Mouse (Mus musculus): ENCODE measurements around the gene Aatf. TPM values are rescaled to one million over a fixed set of nuclear protein-coding genes. Genes with fewer than 3 reads are reported as not detected.

The Aatf gene
- polyA plus RNA-seq, 1 experiment from 2014 or later, result 55.3 TPM

DNA sequence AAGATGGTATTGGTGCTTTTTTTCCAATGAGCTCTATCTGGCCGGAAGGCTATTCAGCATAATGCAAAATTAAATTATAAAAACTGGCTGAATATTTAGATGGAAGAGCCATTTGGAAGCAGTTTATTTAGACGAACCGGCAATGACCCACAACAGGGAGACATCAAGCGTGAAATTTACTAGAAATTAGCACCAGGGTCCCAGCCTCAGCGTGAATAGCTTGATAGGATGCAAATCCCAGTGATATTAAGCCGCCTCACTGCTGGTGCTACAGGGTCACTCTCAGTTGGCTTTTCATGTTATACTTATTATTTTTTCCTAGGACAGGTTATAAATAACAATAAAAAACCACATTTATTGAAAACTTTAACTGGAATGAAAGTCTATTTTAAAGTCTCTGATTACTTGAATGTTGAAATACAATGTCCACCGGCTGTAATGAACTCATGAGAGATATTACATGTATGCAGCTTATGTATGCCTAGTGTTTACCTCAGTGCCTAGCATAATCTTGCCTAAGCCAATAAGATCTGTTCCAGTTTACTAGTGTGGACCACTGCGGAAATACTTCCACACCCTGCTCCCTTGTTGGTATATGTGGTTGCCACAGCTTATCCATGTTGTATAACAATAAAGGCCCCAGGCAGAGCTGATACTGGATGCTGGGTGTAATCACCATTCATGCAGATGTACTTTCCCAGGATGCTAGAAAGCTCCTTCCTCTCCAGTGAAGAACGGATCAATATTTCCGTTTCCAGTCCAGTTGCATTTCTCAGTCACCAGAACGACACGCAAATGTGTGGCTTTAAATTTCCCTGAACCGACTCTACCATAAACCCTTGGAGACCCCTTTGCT is 136.6 kb downstream of the Aatf start:
- Histone ChIP-seq H3K27ac (ENCODE audit: low read length) (no peak overlapping the region), H3K4me1 (ENCODE audit: control insufficient read depth, insufficient read depth, low read length) (no peaks in the 10 kb centered on the region), H3K9me3 (replicated peaks; ENCODE audit: control insufficient read depth, low read length) (no peaks in the 10 kb centered on the region), H3K36me3 (ENCODE audit: control insufficient read depth, insufficient read depth, low read length) (peaks cover 4% of the 10 kb centered on the region; the same call in 1 of the 2 replicates), H3K4me2 (ENCODE audit: low read depth, low read length) (no peak overlapping the region), H3K9ac (ENCODE audit: low read length) (no peak overlapping the region), H3K4me3 (replicated peaks; ENCODE audit: low read length) (no peak overlapping the region), H3K27me3 (ENCODE audit: control insufficient read depth, insufficient read depth, low read length) (no peaks in the 10 kb centered on the region)
- WGBS, result 80% methylated on average over 13 of the region's 13 CpGs
- no peak for ATAC-seq (ENCODE audit: insufficient read depth, low FRiP score)

DNA sequence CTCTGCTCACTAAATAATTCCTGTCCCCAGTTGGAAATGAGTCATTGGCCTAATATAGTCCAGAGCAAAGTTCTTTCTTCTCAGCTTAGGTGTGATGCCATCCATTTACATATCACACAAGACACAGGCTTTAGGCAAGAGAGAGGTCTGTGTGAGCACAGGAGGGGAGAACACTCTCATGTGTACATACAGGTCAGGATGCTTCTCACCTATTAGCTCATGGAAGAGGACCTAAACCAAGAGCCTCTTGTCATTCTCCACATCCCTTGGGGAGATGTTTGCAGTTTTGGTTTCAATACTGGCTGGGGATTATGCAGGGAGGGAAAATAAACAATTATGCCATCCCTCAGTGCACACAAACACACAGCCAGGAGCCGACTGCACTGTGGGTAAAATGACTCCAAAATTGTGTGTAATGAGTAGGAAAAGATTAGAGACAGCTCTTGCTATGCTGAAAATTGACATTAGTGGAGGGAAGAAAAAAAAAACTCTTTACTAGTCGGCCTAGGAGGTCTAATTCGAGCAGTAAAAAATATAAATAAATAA is 137.3 kb downstream of the Aatf start:
- no peak for ATAC-seq (ENCODE audit: insufficient read depth, low FRiP score)
- H3K27ac ChIP-seq (ENCODE audit: low read length), result no peak overlapping the region
- WGBS, result 60% methylated on average over 3 of the region's 3 CpGs
- H3K27me3 ChIP-seq (ENCODE audit: control insufficient read depth, insufficient read depth, low read length), result no peaks in the 10 kb centered on the region
- H3K4me1 ChIP-seq (ENCODE audit: control insufficient read depth, insufficient read depth, low read length), result no peaks in the 10 kb centered on the region
- H3K9me3 ChIP-seq (replicated peaks; ENCODE audit: control insufficient read depth, low read length), result no peaks in the 10 kb centered on the region
- H3K9ac ChIP-seq (ENCODE audit: low read length), result no peak overlapping the region
- no peak overlapping the region for H3K4me2 ChIP-seq (ENCODE audit: low read depth, low read length)
- H3K36me3 ChIP-seq (ENCODE audit: control insufficient read depth, insufficient read depth, low read length), result 0 out of 2 replicates have a peak, but pooled peaks cover 2% of the 10 kb centered on the region
- no peak overlapping the region for H3K4me3 ChIP-seq (replicated peaks; ENCODE audit: low read length)

- H3K4me3 ChIP-seq (replicated peaks; ENCODE audit: low read length), result no peak overlapping the region
- no peak overlapping the region for H3K27ac ChIP-seq (ENCODE audit: low read length)
- H3K27me3 ChIP-seq (ENCODE audit: control insufficient read depth, insufficient read depth, low read length), result no peaks in the 10 kb centered on the region
- H3K4me2 ChIP-seq (ENCODE audit: low read depth, low read length), result no peak overlapping the region
- no peak for ATAC-seq (ENCODE audit: insufficient read depth, low FRiP score)
- no peaks in the 10 kb centered on the region for H3K9me3 ChIP-seq (replicated peaks; ENCODE audit: control insufficient read depth, low read length)
- H3K4me1 ChIP-seq (ENCODE audit: control insufficient read depth, insufficient read depth, low read length), result no peaks in the 10 kb centered on the region
- H3K9ac ChIP-seq (ENCODE audit: low read length), result no peak overlapping the region
- H3K36me3 ChIP-seq (ENCODE audit: control insufficient read depth, insufficient read depth, low read length), result 0 out of 2 replicates have a peak, but pooled peaks cover 2% of the 10 kb centered on the region
- 91% methylated on average over 4 of the region's 4 CpGs for WGBS
Observed at GRCm38 (mm10) chr11:84373122-84373521, 140.2 kb downstream of the Aatf start.

Other genes with a start within 250 kb of the Aatf start
- gene Lhx1, start 12.0 kb upstream of the Aatf start, polyA plus RNA-seq (2015; fragmentation: Nextera tagmentation; extraction: Ambion mirVana), result 0.31 and 0.32 TPM in 2 replicates

Measured in stomach, embryonic 16.5 days (tissue).